Mouse (Mus musculus) embryonic facial prominence, embryonic 10.5 days (tissue): ENCODE results near the gene Dcp1b. TPM values are rescaled to one million over a fixed set of nuclear protein-coding genes. Genes with fewer than 3 reads are reported as not detected.

ENCODE experiments used
- DNase-seq: peaks from one replicate; pipeline ENCODE4 v3.0.0-alpha.2; 2017; ENCODE audit warnings: low spot score
- H3K27ac ChIP-seq: fragments of 300-500 bp; sonication (generic); replicated peaks from 2 replicates; pipeline ENCODE4 v1.5.1; 2016; ENCODE audit warnings: mild to moderate bottlenecking
- H3K27me3 ChIP-seq: fragments of 300-500 bp; sonication (generic); replicated peaks from 2 replicates; pipeline ENCODE4 v1.6.1; 2016; ENCODE audit warnings: low read depth, mild to moderate bottlenecking; ENCODE audit not compliant: poor library complexity, severe bottlenecking
- H3K36me3 ChIP-seq: fragments of 300-500 bp; sonication (generic); replicated peaks from 2 replicates; pipeline ENCODE4 v1.6.1; 2016; ENCODE audit warnings: mild to moderate bottlenecking, moderate library complexity
- H3K4me1 ChIP-seq: fragments of 300-500 bp; sonication (generic); 2 replicates; pipeline ENCODE4 v1.6.1; 2016
- H3K4me3 ChIP-seq: fragments of 300-500 bp; sonication (generic); 2 replicates; pipeline ENCODE4 v1.5.1; 2016; ENCODE audit warnings: mild to moderate bottlenecking, moderate library complexity
- H3K9me3 ChIP-seq: fragments of 300-500 bp; sonication (generic); 2 replicates; pipeline ENCODE4 v1.6.1; 2016; ENCODE audit warnings: mild to moderate bottlenecking
- WGBS: fragments of 180-500 bp; shearing (Covaris S2); methylation state at CpG from one replicate; pipeline ENCODE4 v1.1.7; 2016; 5-methylcytosine and 5-hydroxymethylcytosine counted together
- polyA plus RNA-seq: library from polyadenylated mRNA; unstranded; fragments of >200 nt; fragmentation: Nextera tagmentation; extraction: Ambion mirVana; gene quantifications from 2 replicates; pipeline ENCODE4 v1.2.1, GENCODE M21; 2016

The Dcp1b gene
- polyA plus RNA-seq, 1 experiment from 2014 or later = 8.4 TPM

DNA sequence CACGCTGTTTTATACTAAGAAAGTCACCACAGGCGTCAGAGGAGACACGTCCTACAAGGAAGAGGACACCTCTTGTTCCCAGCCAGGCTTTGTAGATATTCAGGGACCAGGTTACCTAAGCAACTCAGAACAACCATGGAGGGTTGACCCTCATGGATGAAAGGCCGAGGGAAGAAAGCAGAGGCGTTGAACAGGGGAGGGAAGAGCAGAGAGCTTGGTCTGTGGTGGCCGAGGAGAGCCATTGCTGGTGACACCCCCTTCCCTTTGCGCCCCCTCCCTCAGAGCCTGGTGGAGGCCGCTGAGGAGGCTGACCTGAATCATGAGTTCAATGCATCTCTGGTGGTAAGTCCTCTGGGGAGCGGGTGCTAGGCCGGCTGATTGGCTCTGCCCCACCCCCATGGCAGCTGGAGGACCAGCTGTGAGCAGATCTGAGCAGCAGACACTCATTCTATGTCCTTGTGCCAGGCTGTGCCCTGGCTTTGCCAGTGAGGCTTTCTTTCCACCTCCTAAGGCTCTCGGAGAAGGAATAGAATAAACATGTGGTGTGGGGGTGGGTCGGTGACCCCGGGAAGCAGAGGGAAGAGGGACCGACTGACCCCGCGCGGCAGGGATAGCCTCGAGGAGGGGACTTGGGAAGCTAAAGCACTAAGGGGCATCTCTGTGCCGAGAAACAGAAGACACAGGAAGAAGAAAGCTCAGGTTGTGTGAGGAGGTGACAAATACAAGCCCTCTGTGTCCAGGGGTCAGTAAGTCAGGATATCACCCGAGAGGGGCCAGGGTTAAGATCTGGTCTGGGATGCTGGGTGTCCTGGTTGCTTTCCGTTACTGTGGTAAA lies 66.0 kb downstream of the Dcp1b start:
- no peaks in the 10 kb centered on the region for H3K36me3 ChIP-seq
- DNase-seq = no peak
- H3K27me3 ChIP-seq = no peaks in the 10 kb centered on the region
- H3K4me3 ChIP-seq = no peak overlapping the region
- 44% methylated on average over 21 of the region's 21 CpGs for WGBS
- H3K9me3 ChIP-seq = peaks cover 2% of the 10 kb centered on the region
- peaks cover 26% of the 10 kb centered on the region for H3K4me1 ChIP-seq
- H3K27ac ChIP-seq = no peak overlapping the region

DNA sequence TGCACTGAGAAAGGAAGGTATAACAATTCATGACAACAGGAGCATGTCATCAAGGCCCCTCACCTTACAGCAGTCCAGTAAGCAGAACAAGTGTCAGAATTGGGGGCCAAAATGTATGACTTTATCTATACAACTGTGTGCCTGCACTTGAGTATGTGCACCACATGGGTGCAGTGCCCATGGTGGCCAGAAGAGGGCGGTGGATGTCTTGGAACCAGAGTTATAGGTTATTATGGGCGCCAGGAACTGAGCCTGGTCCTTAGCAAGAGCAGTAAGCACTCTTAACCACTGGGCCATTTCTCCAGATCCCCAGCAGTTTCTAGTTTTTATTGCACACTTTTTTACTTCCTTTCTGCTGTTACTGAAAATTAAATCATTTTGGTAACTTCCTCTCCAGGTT lies 71.0 kb downstream of the Dcp1b start:
- no peak overlapping the region for H3K4me3 ChIP-seq
- no peak for DNase-seq
- H3K4me1 ChIP-seq = peaks cover 7% of the 10 kb centered on the region
- 51% methylated on average over 2 of the region's 2 CpGs for WGBS
- no peak overlapping the region for H3K27ac ChIP-seq
- H3K9me3 ChIP-seq = peaks cover 7% of the 10 kb centered on the region
- H3K36me3 ChIP-seq = no peaks in the 10 kb centered on the region
- H3K27me3 ChIP-seq = no peaks in the 10 kb centered on the region

DNA sequence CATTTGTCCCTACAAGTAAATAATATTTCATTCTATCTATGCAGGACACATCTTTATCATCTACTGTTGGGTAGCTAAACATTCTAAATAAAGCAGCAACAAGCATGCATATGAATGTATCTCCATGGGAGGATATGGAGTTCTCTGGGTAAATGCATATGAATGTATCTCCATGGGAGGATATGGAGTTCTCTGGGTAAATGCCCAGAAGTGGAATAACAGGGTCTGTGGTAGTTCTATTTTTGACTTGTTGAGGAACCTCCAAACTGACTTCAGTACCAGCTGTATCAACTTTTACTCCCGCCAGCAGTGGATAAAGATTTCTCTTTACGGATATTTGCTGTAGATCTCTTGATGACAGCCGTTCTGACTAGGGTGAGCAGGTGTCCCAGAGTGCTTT lies 73.5 kb downstream of the Dcp1b start:
- no peak overlapping the region for H3K4me3 ChIP-seq
- no peak overlapping the region for H3K27ac ChIP-seq
- WGBS = 86% methylated on average over 3 of the region's 3 CpGs
- no peak for DNase-seq
- H3K27me3 ChIP-seq = no peaks in the 10 kb centered on the region
- H3K9me3 ChIP-seq = peaks cover 7% of the 10 kb centered on the region
- no peaks in the 10 kb centered on the region for H3K4me1 ChIP-seq
- H3K36me3 ChIP-seq = no peaks in the 10 kb centered on the region

DNA sequence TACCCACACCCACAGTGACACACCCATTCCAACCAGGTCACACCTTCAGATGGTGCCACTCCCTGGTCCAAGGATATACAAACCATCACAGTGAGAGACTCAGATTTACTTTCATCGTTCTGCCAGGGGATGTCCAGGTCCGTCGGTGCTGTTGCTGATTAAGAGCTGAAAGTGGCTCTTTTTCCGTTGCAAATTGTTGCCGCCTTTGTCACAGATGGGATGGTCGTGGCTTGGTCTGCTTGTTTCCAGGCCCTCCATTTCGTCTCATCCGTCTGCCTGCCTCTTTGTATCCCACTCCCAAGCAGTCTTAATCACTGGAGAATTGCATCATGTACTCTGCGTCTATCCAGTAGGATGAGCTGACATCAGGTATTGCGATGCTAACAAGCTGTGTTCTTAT lies 74.7 kb downstream of the Dcp1b start:
- no peak overlapping the region for H3K27ac ChIP-seq
- H3K27me3 ChIP-seq = no peaks in the 10 kb centered on the region
- 88% methylated on average over 10 of the region's 10 CpGs for WGBS
- H3K9me3 ChIP-seq = peaks cover 7% of the 10 kb centered on the region
- no peaks in the 10 kb centered on the region for H3K36me3 ChIP-seq
- no peak overlapping the region for H3K4me3 ChIP-seq
- no peak for DNase-seq
- no peaks in the 10 kb centered on the region for H3K4me1 ChIP-seq

DNA sequence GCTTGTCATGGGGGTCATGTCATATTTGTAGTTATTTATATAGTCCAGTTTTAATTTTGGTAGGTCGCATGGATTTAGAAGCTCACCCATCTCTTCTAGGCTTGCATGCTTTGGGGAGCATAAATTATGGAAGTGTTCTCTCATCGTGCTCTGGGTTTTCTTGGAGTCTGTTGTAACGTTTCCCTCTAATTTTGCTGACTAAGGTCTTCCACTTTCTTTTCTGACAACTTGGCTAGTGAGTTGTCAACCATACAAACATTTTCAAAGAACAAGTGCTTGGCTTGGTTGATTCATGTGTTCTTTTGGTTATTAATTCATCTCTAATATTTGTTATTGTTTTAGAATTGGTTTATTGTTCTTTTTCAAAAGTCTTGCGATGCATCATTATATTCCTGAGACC lies 76.7 kb downstream of the Dcp1b start:
- no peak overlapping the region for H3K4me3 ChIP-seq
- WGBS = 84% methylated on average over 4 of the region's 4 CpGs
- H3K9me3 ChIP-seq = no peaks in the 10 kb centered on the region
- no peaks in the 10 kb centered on the region for H3K36me3 ChIP-seq
- no peak overlapping the region for H3K27ac ChIP-seq
- H3K4me1 ChIP-seq = no peaks in the 10 kb centered on the region
- H3K27me3 ChIP-seq = no peaks in the 10 kb centered on the region
- no peak for DNase-seq

Other genes starting within 250 kb of the Dcp1b start
- 4.2 and 4.9 TPM in 2 replicates for gene Cacna1c, start 21.2 kb downstream of the Dcp1b start, polyA plus RNA-seq
- not detected in 2 replicates for gene Cacna2d4, start 61.3 kb downstream of the Dcp1b start, polyA plus RNA-seq
- 0.04 TPM in 1 of 2 replicates, not detected in the other for gene Lrtm2, start 155.5 kb downstream of the Dcp1b start, polyA plus RNA-seq
- gene Adipor2, start 242.5 kb downstream of the Dcp1b start, polyA plus RNA-seq = 30.9 and 32.0 TPM in 2 replicates